Mouse (Mus musculus): Measurements from ENCODE around the gene Cdc42bpa.

Gene Cdc42bpa

DNA sequence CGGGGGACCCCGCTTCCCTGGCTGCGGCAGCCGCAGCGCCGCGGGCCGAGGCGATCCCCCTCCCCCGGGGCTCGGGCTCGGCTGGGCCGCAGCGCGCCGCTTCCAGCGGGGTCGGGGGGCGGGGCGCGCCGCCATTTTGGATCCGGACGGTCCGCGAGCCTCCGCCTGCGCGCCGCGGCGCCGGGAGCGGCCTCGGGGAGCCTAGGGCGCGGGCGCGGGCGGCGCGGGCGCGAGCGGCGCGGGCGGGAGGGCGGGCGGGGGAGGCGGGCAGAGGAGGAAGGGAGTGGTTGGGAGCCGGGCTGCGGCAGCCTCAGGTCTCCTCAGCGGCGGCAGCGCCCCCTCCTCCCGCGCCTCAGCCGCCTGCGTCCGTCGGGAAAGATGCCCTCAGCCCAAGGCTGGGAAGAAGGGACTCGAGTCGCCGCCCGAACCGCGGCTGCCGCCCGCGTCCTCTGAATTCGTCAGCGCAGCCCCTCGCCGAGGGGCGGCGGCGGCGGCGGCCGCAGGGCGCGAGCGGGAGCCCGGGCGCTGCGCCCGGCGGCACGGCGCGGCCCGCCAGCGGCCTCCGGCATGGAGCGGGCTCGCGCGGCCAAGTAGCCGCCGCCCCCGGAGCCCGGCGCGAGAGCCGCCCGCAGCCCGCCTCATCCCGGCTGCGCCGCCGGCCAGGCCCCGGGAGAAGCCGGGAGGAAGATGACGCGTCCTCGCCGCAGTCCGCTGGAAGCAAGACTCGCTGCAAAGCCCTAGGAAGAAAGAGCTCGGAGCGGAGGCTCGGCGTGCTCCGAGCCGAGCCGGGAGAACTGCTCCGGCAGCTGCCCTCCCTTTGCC, at the start of gene Cdc42bpa:
TSS of gene Cdc42bpa (plus strand) at position 752 of the 822 bp plus-strand sequence.
- peak; percentile 10 for DNase-seq (ENCODE audit: low spot score)

GRCm38 (mm10) chr1:179913471-179913870, 46.8 kb upstream of the Cdc42bpa start:
- DNase-seq (ENCODE audit: low spot score), result no peak

DNA sequence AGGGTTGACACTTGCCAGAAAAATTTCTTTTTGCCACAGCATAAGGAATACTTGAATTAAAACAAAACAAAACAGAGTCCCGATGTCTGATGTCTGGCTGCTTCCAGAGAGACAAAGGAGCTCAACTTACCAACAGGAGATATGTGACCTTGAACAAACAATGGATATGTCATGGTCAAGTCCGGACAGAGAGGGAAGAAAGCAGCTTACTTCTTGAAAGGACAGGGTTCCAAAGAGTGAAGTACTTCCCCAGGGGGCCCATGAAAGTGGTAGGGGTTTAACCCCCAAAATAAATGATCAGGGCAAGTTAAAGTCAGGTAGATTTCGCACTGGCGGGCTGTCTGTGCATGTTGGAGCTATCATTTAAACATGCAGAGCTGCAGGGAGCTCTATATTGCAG, 43.2 kb upstream of the Cdc42bpa start:
- no peak for DNase-seq (ENCODE audit: low spot score)

GRCm38 (mm10) chr1:179917481-179917880, 42.8 kb upstream of the Cdc42bpa start:
- DNase-seq (ENCODE audit: low spot score), result no peak

GRCm38 (mm10) chr1:179919656-179920436, 40.4 kb upstream of the Cdc42bpa start:
- no peak for DNase-seq (ENCODE audit: low spot score)

GRCm38 (mm10) chr1:179923661-179924405, 36.4 kb upstream of the Cdc42bpa start:
- DNase-seq (ENCODE audit: low spot score), result no peak

- no peak for DNase-seq (ENCODE audit: low spot score)
Observed at GRCm38 (mm10) chr1:179926240-179926639, 34.0 kb upstream of the Cdc42bpa start.

DNA sequence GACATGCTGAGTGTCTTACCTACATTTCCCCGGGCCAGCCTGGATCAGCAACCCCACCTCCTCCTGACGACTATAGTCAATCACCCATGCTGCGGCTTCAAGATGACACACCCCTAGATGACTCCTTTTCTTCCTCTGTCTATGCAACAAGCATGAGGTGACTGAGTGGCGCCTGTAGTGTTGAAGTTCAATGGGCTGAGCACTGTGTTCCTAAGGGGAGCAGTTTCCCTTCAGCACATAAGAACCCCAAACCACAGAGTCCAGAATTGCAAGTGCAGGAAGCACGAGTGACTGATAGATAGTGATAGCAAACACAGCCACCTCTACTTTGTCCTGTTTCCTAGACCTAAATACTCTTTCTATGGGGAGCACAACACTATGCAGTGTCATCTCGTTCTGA, 33.2 kb upstream of the Cdc42bpa start:
- no peak for DNase-seq (ENCODE audit: low spot score)

GRCm38 (mm10) chr1:179928822-179929221, 31.4 kb upstream of the Cdc42bpa start:
- no peak for DNase-seq (ENCODE audit: low spot score)

DNA sequence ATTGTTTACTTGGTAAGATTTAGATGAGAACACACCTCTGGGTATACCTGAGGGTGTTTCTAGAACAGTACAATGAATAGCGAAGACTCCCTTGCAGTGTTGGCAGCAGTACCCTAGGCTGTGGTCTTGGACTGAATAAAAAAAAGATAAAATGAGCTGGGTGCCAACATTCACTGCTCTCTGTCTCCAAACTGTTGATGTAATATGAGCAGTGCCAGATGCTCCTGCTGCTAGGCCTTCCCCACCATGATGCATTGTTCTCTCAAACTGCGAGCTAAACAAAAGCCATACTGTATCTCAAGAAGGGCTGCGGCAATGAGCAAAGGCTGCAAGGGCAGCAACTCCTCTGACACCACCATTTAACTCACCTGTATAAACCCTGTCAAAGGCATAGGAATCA, 29.0 kb upstream of the Cdc42bpa start:
- peak; percentile 18 for DNase-seq (ENCODE audit: low spot score)

DNA sequence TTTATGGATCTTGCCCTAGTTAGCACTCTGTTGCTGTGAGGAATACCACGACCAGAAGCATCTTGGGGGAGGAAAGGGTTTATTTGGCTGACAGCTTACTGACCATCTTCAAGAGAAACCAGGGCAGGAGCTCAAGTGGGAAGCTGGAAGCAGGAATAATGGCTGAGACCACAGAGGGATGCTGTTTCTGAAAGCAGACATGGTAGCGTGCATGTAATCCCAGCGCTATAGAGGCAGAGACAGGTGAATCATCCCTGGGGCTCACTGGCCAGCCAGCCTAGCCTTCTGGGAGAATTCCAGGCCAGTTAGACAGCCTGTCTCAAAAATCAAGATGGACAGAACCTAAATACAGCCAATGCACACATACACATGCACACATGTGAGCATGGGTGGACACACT, 26.2 kb upstream of the Cdc42bpa start:
- no peak for DNase-seq (ENCODE audit: low spot score)

DNA sequence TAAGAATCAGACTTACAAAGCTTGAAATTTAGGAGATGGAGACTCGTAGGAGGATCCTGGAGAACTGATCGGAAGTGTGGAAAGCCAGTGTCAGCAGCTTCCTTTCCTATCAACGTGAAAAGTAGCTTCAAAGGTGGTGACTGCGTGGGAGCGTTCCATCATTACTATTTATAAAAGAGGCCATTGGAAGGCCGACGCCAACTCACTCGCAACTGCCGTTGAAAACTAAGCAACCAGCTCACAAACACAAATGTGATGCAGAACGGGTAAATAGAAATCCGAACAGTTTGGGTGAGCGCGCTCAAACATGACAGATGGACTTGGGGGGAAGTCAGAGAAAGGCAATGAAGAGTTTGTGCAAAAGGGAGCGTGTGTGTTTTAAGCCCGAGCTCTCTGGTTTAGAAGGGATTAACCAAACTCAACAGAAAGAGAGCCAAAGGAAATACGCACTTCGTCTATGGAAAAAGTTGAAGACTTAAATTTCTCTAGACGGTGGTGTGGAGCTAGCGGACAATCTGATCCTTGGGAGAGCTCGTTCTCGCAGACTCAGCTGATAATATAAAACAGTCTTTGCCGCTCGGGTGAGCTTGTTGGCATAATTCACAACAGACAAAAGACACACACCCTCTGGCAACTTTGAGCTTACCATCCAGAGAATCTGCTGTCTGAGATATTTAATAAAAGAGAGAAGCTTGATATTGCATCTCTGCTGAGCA, 20.0 kb upstream of the Cdc42bpa start:
- no peak for DNase-seq (ENCODE audit: low spot score)

- DNase-seq (ENCODE audit: low spot score), result no peak
Observed at GRCm38 (mm10) chr1:179940787-179941352, 19.4 kb upstream of the Cdc42bpa start.

GRCm38 (mm10) chr1:179945017-179945416, 15.3 kb upstream of the Cdc42bpa start:
- DNase-seq (ENCODE audit: low spot score), result no peak

DNA sequence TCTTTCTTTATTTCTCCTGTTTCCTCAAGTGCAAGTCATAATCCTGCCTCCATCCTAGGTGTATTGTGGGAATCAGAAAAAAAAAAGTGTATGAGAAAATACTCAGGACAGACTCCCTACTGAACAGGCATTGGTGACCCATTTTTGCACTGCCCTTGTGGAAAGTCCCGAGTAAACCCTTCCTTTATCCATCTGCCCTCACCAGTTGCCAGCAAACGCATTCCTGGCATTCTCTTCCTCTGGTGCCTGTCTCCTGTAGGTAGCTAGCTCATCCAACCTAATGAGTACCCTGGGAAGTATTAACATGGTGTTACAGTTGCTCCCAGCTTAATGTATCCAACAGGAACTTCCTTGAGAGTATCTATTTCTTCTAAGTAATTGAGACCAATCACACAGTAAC, 13.7 kb upstream of the Cdc42bpa start:
- no peak for DNase-seq (ENCODE audit: low spot score)

DNA sequence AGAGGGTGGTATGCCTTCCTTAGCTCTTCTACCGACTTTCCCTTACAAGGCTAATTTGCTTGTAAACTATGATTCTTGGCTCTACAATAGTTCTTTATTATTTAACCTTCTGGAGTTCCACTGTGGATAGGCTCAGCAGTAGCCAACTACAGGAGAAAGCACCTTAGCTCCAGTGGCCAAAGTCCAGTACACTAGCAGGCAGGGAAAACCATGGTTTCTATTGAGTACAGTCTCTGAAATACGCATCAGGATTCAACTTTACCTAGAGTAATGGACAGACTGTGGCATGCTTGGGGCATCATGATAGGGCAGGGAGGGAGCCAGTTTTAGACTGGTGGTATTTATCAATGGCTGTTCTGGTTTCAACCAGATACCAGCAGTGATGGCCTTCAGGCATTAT, 12.6 kb upstream of the Cdc42bpa start:
- no peak for DNase-seq (ENCODE audit: low spot score)

DNA sequence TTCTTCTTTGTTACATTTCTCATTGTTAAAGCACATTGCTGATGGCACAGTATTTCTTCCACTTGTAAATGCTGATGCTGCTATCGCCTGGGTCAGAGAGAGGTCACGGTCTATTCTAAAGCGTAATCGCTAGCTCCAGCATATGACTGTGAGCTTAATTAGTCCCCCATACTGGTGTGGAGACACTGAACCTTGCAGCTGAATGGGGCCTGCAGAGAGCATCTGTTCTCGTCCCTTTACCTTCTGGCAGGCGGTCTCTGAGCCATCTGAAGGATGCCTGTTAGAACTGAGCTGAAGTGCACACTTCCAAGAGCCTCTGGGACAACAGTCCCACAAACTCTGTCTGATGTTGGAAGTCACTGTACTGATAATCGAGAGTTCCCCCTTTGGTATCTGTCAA, 8.7 kb upstream of the Cdc42bpa start:
- no peak for DNase-seq (ENCODE audit: low spot score)

DNA sequence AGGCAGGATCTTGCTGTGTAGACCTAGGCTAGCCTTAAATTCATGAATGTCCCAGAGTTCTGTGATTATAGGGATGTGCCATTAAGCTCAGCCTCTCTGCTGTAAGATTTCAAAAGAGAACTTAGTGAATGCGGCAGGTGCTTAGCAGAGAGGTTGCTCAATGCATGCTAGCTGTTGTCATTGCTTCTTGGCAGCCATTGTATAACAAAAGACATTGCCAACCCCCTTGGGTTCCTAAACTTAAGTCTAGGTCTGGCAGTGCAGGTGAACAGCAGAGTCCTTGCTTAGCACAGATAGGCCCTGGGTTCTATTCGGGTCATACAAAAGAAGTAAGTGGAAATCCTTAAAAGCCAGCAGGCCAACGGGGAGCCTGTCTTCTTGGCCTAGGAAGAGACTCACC, 7.0 kb upstream of the Cdc42bpa start:
- DNase-seq (ENCODE audit: low spot score), result no peak

- DNase-seq (ENCODE audit: low spot score), result no peak
Observed at GRCm38 (mm10) chr1:179957431-179957830, 2.8 kb upstream of the Cdc42bpa start.

DNA sequence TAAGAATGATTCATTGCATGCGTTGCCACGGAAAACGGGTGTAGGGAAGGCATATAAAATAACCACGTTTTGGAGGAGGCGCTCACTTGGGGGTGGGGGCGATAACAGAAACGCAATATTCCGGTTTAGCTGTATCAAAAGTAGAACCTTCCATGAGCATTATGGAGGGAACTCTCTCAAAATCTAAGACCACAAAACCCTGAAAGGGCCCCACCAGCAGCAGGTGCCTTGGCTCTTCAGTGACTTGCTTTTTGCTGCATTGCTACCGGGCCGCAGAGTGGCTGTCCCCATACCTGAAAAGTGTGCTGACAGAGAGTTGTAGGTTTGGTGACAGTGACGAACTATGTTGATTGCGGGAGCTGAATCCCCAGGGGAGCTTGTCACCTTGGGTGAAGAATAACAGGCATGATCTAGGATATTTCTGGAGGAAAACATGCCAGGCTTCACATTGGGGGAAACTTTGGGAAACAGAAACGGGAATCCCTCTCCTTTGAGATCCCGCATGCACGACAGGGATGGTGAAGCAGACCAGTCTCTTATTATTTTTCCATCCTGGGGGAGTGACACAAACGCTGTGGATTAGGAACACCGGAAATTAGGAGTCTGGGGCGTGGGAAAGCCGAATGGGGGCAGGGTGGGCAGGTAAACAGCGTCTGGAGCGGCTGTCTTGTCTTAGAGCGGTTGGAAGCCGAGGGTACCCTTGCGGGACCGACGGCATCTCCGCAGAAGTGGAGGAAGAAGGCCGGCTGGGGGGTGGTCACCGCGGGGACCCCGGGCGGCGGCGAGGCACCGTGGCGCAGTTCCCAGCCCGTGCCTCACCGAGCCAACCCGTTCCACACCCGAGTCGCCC, 1.2 kb upstream of the Cdc42bpa start:
- DNase-seq (ENCODE audit: low spot score), result peak; percentile 10

DNA sequence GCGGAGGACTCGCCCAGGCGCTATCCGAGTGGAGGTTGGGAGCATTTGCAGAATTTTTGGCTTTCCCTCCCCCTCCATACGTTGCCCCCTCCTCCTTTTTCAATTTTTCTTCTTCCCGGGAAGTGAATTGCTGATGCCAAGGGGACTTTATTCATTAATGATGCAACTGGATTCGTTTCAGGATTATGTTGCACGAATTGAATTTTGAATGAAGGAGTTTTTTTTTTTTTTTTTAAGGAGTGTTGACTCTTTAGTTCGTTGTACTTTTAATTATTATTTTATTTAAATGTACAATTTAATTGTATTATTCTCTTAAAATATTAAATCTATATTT, 238 bp downstream of the Cdc42bpa start:
- no peak for DNase-seq (ENCODE audit: low spot score)
